Mouse (Mus musculus) midbrain, postnatal 0 days (tissue): Measurements from ENCODE around the gene Ccdc106. TPM values are rescaled to one million over a fixed set of nuclear protein-coding genes. Genes with fewer than 3 reads are reported as not detected.
A peak's percentile ranks its signal among the peaks of the same experiment; 100 is the strongest.
"Not testable (repeated sequence)": the region's sequence is repeated elsewhere in the genome, so short reads cannot be mapped to it uniquely, and the experiment has no call there.

Experiments
- ATAC-seq: fragments of 200-750 bp; cut with Nextera tagmentation; 2 replicates; pipeline ENCODE4 v1.8.0; 2017; ENCODE audit warnings: moderate number of reproducible peaks, mild to moderate bottlenecking, moderate TSS enrichment, moderate library complexity; ENCODE audit not compliant: low FRiP score
- DNase-seq: peaks from one replicate; pipeline ENCODE4 v3.0.0-alpha.2; 2015; ENCODE audit warnings: low spot score
- H3K27ac ChIP-seq: fragments of 300-500 bp; sonication (generic); 2 replicates; pipeline ENCODE4 v1.5.1; 2014; ENCODE audit warnings: low read depth, mild to moderate bottlenecking, low read length, mixed read lengths
- H3K27me3 ChIP-seq: fragments of 300-500 bp; sonication (generic); 2 replicates; pipeline ENCODE4 v1.6.1; 2014; ENCODE audit warnings: low read length, control low read depth, mixed read lengths; ENCODE audit not compliant: insufficient read depth
- H3K36me3 ChIP-seq: fragments of 300-500 bp; sonication (generic); 2 replicates; pipeline ENCODE4 v1.6.1; 2014; ENCODE audit warnings: low read length, control low read depth, mixed read lengths; ENCODE audit not compliant: insufficient read depth
- H3K4me1 ChIP-seq: fragments of 300-500 bp; sonication (generic); 2 replicates; pipeline ENCODE4 v1.6.1; 2014; ENCODE audit warnings: mild to moderate bottlenecking, control low read depth, antibody characterized with exemption, low read length, mixed read lengths; ENCODE audit not compliant: insufficient read depth
- H3K4me2 ChIP-seq: fragments of 300-500 bp; sonication (generic); 2 replicates; pipeline ENCODE4 v1.6.1; 2014; ENCODE audit warnings: low read depth, mild to moderate bottlenecking, low read length, mixed read lengths; ENCODE audit not compliant: poor library complexity, severe bottlenecking
- H3K4me3 ChIP-seq: fragments of 300-500 bp; sonication (generic); 2 replicates; pipeline ENCODE4 v1.5.1; 2014; ENCODE audit warnings: low read depth, mild to moderate bottlenecking, low read length, moderate library complexity
- H3K9ac ChIP-seq: fragments of 300-500 bp; sonication (generic); replicated peaks from 2 replicates; pipeline ENCODE4 v1.6.1; 2014; ENCODE audit warnings: mild to moderate bottlenecking, low read length, moderate library complexity, mixed read lengths; ENCODE audit not compliant: poor library complexity, severe bottlenecking
- H3K9me3 ChIP-seq: fragments of 300-500 bp; sonication (generic); 2 replicates; pipeline ENCODE4 v1.6.1; 2016; ENCODE audit warnings: low read length, control low read depth
- CTCF ChIP-seq: IDR thresholded peaks from 2 replicates; pipeline ENCODE4 v1.5.1; 2016; ENCODE audit warnings: antibody characterized with exemption, mild to moderate bottlenecking
- WGBS: fragments of 180-500 bp; shearing (Covaris S2); extraction: QIAGEN DNeasy Blood & Tissue Kit; methylation state at CpG from one replicate; pipeline ENCODE4 v1.1.7; 2014; 5-methylcytosine and 5-hydroxymethylcytosine counted together
- polyA plus RNA-seq: library from polyadenylated mRNA; unstranded; fragments of >200 nt; fragmentation: Nextera tagmentation; extraction: Ambion mirVana; gene quantifications from 2 replicates; pipeline ENCODE4 v1.2.1, GENCODE M21; 2015
- total RNA-seq: library from RNA; depleted of rRNA; stranded (reverse); fragments of >200 nt; gene quantifications from 2 replicates; pipeline ENCODE4 v1.2.3, GENCODE M21; 2014

The Ccdc106 gene
- total and polyA plus RNA-seq, 2 experiments from 2014 or later: 68.8 to 75.4 TPM

- no peak for TF ChIP-seq CTCF
- Histone ChIP-seq H3K4me2 (peak overlapping the region; percentile 91), H3K9me3 (no peaks in the 10 kb centered on the region), H3K4me1 (peaks cover 14% of the 10 kb centered on the region), H3K27me3 (no peaks in the 10 kb centered on the region), H3K27ac (peak overlapping the region; percentile 88), H3K36me3 (peaks cover 12% of the 10 kb centered on the region), H3K4me3 (peak overlapping the region; percentile 84), H3K9ac (peak overlapping the region; percentile 99)
- no peak for DNase-seq
- 61% methylated on average over 6 of the region's 8 CpGs for WGBS
- no peak for ATAC-seq
These were observed 23.4 kb upstream of the Ccdc106 start for GRCm38 (mm10) chr7:4996934-4997333.

GRCm38 (mm10) chr7:4999876-5000275, 20.5 kb upstream of the Ccdc106 start:
- 74% methylated on average over 2 of the region's 2 CpGs for WGBS
- Histone ChIP-seq H3K4me2 (no peak overlapping the region), H3K27ac (no peak overlapping the region), H3K36me3 (no peaks in the 10 kb centered on the region), H3K4me3 (no peak overlapping the region), H3K27me3 (no peaks in the 10 kb centered on the region), H3K9ac (no peak overlapping the region), H3K9me3 (no peaks in the 10 kb centered on the region), H3K4me1 (peaks cover 5% of the 10 kb centered on the region; the same call in 1 of the 2 replicates)
- TF ChIP-seq CTCF: peak; percentile 48
- DNase-seq (no peak), ATAC-seq (no peak)

- not testable (repeated sequence) for H3K4me3 ChIP-seq, H3K9me3 ChIP-seq, H3K4me2 ChIP-seq, H3K27me3 ChIP-seq, DNase-seq, ATAC-seq, H3K27ac ChIP-seq, H3K9ac ChIP-seq, H3K4me1 ChIP-seq
- WGBS: 70% methylated on average over 8 of the region's 8 CpGs
- peaks cover 11% of the 10 kb centered on the region for H3K36me3 ChIP-seq
These were observed 17.5 kb upstream of the Ccdc106 start for GRCm38 (mm10) chr7:5002876-5003275.

DNA sequence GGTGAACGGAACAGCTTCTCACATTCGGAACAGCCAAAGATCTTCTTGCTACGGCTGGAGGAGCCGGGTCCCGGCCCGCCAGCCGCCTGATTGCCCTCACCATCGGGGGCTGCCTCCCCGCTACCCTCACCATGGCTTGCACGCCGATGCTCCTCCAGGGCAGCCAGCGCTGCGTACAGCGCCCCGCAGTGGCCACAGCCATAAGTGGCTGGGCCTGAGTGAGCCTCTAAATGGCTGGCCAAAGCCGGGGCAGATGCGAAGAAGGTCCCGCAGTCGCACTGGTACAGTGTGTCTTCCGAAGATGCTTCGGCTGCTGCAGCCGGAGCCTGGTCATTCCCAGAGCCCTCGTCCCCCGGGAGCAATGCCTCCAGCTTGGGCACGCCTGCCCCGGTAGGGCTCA, 12.1 kb upstream of the Ccdc106 start:
- no peak overlapping the region for H3K4me2 ChIP-seq
- 94% methylated on average over 26 of the region's 26 CpGs for WGBS
- H3K4me1 ChIP-seq: no peaks in the 10 kb centered on the region
- H3K4me3 ChIP-seq: no peak overlapping the region
- no peak overlapping the region for H3K9ac ChIP-seq
- 0 out of 2 replicates have a peak, but pooled peaks have one; percentile 10 for TF ChIP-seq CTCF
- DNase-seq (no peak), ATAC-seq (no peak)
- H3K36me3 ChIP-seq: peaks cover 55% of the 10 kb centered on the region
- no peak overlapping the region for H3K27ac ChIP-seq
- H3K9me3 ChIP-seq: no peaks in the 10 kb centered on the region
- no peaks in the 10 kb centered on the region for H3K27me3 ChIP-seq

GRCm38 (mm10) chr7:5012681-5013513, 7.5 kb upstream of the Ccdc106 start:
- DNase-seq: no peak
- no peak overlapping the region for H3K4me2 ChIP-seq
- TF ChIP-seq CTCF: no peak
- no peak overlapping the region for H3K9ac ChIP-seq
- ATAC-seq: no peak
- no peaks in the 10 kb centered on the region for H3K27me3 ChIP-seq
- no peaks in the 10 kb centered on the region for H3K9me3 ChIP-seq
- no peaks in the 10 kb centered on the region for H3K4me1 ChIP-seq
- no peak overlapping the region for H3K4me3 ChIP-seq
- 92% methylated on average over 27 of the region's 27 CpGs for WGBS
- peaks cover 43% of the 10 kb centered on the region for H3K36me3 ChIP-seq
- no peak overlapping the region for H3K27ac ChIP-seq
